Mouse (Mus musculus): ENCODE data around the gene Eef1b2.

GRCm38 (mm10) chr1:63207607-63208006, 31.0 kb downstream of the Eef1b2 start:
- TF ChIP-seq CTCF (IDR thresholded peaks at IDR 0.05; ENCODE audit: control insufficient read depth, insufficient read depth, insufficient replicate concordance, low read depth, low read length): no peak
- no peak for TF ChIP-seq POLR2A (IDR thresholded peaks at IDR 0.05; ENCODE audit: control insufficient read depth, low read depth, low read length)

Data from testis, adult 2 months (tissue).